Mouse (Mus musculus): Measurements from ENCODE around the gene Mafk.
"Not testable (repeated sequence)": the region's sequence is repeated elsewhere in the genome, so short reads cannot be mapped to it uniquely, and the experiment has no call there.

Mafk gene

DNA sequence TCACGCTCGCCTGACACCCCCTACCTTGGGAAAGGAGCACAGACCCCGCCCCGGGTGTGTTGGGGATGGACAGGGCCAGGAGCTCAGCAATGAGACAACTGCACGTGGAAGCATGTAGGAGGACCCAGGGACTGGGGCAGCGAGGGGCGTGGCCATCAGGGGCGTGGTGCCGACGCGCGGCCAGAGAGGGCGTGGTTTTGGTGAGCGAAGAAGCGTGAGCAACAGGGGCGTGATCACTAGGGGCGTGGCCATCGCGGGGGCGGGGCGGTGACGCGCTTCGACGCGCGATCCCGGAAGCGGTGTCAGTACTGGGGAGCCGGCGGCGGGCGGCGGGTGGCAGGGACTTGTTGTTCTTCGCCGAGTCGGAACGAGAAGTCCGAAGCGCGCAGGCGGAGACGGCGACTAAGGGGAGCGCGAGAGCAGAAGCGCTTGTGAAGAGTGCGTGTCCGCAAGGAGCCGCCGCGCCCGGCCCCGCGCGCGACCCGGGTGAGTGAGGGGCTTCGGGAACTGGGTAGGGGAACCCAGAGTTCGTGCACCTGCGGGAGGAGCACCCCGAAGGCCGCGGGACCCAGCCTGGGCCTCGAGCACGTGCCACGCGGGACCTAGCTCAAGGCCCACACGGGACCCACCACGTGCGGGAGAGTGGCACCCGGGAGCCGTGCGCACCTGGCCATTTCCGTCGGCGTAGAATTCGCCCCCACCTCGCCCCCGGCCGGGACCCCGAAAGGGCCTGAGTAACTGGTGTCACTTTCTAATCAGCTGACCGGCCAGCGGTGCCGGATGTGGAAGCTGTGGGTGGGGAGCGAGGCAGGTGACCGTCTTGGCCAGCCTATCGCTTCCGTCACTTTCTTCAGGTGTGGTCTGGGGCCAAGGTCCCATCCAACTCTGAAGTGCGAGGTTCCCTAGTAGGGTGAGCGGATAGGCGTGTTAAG is at the start of gene Mafk:
Mafk (plus strand) TSS at position 287 of the 932 bp plus-strand sequence.
- in situ Hi-C loops (cut with MseI, MboI), result no loop called here

DNA sequence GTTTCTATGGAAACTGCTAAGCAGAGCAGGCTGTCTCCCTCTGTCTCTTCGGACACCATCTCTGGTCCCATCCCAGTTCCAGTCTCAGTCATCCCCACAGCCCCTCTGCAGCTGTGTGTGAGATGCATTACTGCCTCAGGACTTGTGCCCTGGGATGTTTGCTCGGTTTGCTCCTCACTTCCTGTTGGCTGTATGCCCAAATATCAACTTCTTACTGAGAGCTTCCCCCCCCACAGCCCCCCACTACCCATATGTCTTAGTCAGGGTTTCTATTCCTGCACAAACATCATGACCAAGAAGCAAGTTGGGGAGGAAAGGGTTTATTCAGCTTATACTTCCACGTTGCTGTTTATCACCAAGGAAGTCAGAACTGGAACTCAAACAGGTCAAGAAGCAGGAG is 48.7 kb upstream of the Mafk start:
- in situ Hi-C loops (cut with MseI, MboI), result not testable (repeated sequence)

DNA sequence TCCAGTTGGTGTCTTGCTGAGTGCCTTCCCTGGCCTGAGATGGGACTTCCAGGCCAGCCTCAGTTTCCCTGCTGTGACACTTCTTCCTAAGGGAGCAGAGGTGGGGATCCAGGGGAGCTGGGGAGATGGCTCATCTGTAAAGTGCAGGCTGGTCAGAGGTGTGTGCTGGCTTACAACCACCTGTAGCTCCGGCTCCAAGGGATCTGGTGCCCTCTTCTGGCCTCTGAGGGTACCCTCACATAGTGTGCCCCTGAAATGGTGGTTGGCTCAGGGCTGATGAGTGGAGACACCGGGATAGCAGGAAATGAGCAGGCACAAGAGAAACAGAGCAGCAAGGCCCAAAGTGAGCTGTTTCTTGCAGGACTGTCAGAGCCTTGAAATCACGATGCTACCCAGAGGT is 45.5 kb upstream of the Mafk start:
- in situ Hi-C loops (cut with MseI, MboI), result no loop called here

DNA sequence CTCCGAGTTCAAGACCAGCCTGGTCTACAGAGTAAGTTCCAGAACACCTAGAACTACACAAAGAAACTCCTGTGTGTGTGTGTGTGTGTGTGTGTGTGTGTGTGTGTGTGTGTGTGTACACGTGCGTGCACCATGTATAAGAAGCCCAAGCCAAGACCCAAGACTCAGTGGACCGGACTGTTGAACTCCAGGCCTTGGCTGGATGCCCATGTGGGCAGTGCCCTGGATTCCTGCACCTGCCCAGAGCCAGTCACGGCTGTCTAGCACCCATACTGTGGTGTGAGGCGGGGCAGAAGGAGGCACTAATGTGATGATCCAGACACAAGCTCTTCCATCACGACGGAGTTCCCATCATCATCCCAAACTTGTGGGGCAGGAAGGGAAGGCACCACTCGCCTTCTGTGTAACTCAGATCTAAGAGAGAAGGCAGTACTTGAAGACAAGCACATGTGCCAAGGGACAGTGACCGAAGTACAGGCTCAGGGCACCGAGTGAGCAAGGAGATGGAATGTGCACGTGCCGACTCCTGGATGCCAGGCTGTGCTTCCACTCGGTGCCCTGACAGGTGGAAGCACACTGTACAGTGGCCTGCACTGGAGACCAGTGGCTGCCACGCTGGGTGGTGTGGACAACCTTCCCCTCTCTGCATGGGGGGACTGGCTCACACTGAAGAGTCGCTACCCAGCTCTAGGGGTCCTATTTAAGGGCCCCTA is 41.7 kb upstream of the Mafk start:
- in situ Hi-C loops (cut with MseI, MboI), result no loop called here

DNA sequence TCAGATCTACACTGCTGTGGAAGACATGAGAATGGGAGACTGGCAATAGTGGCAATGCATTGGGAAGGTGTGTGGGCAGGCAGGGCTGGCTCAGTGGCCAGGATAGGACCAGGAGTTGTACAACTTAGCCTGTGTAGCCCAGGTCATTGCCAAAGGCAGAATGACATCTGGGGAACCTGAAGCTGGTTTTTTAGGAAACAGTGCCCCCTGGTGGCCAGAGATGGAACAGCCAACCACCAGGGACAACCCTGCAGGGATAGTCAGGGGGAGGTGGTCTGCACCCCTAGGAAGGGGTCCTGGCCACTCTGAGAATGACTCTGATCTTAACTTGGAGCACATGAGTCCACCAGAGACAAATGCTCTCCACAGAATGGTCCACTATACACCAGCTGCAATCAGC is 40.8 kb upstream of the Mafk start:
- in situ Hi-C loops (cut with MseI, MboI), result no loop called here

GRCm38 (mm10) chr5:139754753-139755152 is 36.6 kb upstream of the Mafk start:
- in situ Hi-C loops (cut with MseI, MboI), result no loop called here

DNA sequence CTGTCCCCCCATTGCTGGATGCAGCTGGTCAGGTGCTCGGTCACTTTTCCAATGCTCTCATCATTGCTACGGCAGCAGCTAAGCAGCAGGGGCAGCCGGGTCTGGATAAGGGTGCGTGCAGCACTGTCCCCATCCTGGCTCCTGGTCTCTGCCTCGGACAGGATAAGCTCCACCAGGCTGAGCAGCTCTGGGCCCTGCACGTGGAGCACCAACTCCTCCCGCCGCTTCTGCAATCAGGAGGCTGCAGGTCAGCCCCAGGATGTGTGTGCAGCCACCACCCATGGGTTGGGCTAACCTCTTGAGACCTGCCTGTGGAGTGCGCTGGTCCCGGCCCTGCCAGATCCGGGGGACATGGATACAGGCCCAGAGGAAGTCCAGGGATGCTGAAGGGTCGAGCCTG is 35.2 kb upstream of the Mafk start:
- in situ Hi-C loops (cut with MseI, MboI), result no loop called here

GRCm38 (mm10) chr5:139756586-139756985 is 34.7 kb upstream of the Mafk start:
- in situ Hi-C loops (cut with MseI, MboI), result no loop called here

GRCm38 (mm10) chr5:139758096-139758495 is 33.2 kb upstream of the Mafk start:
- in situ Hi-C loops (cut with MseI, MboI), result no loop called here

- in situ Hi-C loops (cut with MseI, MboI), result no loop called here
Measured at GRCm38 (mm10) chr5:139764296-139764695, 27.0 kb upstream of the Mafk start.

DNA sequence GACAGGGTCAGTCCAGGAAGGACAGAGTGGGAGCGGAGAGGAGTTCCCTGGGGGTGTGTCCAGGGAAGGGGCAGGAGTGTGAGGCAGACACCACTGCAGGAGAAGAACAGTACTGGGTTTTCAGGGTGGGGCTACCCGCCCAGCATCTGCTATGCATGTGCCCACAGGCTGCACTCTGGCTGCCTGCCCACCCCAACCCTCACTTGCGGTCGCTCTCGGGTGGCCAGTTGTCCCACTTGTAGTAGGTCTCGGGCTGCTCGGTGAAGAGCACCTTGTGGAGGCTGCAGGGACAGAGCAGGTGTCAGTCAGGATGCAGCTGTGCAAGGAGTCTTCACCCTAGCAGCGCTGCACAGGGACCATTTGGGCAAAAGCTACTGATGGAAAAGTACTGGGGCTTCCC is 23.1 kb upstream of the Mafk start:
- in situ Hi-C loops (cut with MseI, MboI), result no loop called here

DNA sequence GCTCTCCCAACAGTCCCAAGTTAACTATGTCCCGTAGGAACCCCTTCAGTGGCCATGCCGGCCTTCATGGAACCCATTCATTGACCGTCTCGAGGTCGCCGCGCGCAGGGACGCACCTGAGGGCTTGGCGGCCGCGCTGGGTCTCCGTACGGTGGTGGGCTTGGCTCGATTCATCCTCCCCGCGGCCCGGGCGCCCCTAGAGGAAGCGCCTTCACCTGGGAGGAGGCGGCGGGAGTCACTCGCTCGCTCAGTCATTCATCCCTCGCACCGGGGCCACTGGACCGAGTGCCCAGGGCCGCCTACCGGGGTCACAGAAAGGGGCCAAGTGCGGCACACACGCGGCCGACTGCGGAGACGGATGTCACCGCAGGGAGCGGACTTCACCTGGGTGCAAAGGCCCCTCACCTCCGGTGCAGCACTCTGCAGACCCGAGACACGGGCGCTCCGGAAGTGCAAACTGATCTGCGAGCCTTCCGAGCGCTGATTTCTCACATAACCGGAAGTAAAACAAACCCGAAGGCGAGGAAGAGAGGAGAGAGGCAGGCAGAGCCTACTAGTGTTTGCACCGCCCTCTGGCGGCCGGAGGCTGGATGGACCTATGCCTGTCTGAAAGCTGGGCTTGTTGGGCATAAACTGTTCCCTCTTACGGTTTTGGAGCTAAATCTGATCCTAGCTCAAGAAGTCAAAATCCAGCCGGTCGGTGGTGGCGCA is 15.9 kb upstream of the Mafk start, which contains the start of gene Ints1:
Ints1 (minus strand) TSS at position 459 of the 711 bp plus-strand sequence.
- in situ Hi-C loops (cut with MseI, MboI), result no loop called here

GRCm38 (mm10) chr5:139776966-139777365 is 14.3 kb upstream of the Mafk start:
- in situ Hi-C loops (cut with MseI, MboI), result no loop called here

- in situ Hi-C loops (cut with MseI, MboI), result no loop called here
Measured at GRCm38 (mm10) chr5:139781406-139781805, 9.9 kb upstream of the Mafk start.

DNA sequence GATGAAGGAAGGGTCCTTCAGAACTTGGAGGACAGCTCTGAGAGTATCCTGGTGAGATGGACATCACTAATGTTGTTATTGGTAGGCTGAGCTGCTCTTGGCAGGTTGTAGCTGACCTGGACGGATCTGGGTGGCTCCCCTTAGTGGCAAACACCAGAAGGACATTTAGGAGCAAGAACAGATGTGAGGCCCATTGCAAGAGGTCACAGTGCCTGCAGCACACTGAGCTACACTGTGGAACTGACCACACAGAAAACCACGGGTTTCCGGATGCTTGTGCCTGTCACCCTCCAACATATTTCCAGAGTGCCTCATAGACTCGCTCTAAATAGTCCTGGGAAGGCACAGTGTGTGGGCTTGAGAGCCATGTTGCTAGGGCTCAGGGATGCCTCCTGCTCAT is 1.8 kb upstream of the Mafk start:
- in situ Hi-C loops (cut with MseI, MboI), result no loop called here

DNA sequence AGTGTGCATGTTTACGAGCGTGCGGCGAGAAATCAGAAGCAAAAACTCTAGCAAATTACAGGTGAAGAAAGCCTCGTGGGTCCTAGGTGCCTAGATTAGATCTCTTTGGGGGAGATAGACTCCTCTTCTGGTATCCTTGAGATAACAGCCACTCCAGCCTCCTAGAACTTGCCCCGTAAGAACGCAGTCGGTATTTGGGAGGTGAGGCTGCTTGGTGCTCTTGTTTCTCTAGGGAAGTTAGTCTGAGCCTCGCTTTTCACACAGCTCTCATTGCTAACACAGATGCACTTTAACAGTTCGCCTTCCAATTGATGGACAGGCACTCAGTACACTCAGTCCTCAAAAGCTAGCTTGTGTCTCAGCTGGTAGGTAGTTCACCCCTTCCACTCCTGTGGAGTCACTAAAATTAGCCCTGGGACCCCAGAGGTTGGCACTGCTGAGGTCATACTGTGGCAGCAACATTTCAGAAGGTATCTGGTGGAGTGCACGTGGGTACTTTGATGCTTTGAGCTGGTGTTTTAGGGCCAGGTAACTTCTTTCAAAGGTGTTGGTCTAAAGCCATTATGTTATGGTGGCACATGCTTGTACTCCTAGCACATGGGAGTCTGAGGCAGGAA is 954 bp downstream of the Mafk start:
- in situ Hi-C loops (cut with MseI, MboI), result no loop called here

DNA sequence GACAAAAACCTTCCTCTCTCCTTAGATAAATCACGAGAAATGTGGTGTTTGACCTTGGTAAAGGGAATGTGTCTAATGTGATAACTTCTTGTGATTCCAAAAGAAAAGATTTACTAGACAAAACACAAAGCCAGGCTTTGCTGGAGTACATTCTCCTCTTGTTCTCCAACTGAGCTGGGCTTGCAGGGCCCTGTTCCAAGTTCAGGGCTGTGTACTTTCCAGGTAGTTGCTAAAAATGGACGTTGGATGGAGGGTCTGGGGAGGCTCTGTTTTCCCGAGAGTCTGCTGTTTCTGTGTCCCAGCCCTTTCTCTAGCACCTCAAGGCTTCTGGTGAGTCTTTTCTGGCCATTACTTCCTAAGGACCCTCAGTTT is 1.6 kb downstream of the Mafk start:
- in situ Hi-C loops (cut with MseI, MboI), result no loop called here

GRCm38 (mm10) chr5:139793338-139794089 is 2.2 kb downstream of the Mafk start:
- in situ Hi-C loops (cut with MseI, MboI), result no loop called here

- in situ Hi-C loops (cut with MseI, MboI), result no loop called here
Measured at GRCm38 (mm10) chr5:139794137-139794536, 2.8 kb downstream of the Mafk start.

- in situ Hi-C loops (cut with MseI, MboI), result no loop called here
Measured at GRCm38 (mm10) chr5:139794938-139795337, 3.6 kb downstream of the Mafk start.

DNA sequence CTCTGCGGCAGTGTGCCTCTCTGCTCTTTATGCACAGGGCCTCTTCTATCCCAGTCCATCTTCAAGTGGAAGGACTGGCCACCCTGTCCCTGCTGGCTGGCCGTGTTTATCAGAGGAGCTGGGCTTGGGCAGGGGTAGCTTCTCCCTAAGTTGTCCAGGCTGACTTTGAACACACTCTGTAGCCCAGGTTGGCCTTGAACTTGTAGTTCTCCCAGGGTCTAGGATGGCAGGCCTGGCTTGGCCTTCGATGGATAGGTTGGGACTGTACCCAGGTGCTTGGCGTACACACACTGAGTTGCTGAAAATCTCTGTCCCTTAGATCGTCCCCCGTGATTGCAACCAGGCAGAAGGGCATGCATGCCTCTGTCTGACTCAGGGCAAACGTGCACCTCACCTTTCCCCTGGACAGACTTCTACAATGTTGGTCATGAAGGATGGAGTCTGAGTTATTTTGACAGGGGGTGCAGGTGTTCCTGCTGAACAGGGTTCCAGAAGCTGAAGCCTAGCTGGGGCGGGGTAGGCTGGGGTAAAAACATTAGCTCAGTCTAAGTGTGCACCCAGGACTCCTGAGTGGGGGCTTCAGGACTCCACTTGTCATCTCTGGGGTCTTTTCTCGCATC is 4.8 kb downstream of the Mafk start:
- in situ Hi-C loops (cut with MseI, MboI), result no loop called here
